Mouse (Mus musculus): ENCODE measurements around the gene Calhm4.
"Not testable (repeated sequence)": the region's sequence is repeated elsewhere in the genome, so short reads cannot be mapped to it uniquely, and the experiment has no call there.

The Calhm4 gene

GRCm38 (mm10) chr10:34044210-34044609, at the start of gene Calhm4:
TSS of gene Calhm4 (minus strand) at chr10:34044310.
- no peak for DNase-seq (ENCODE audit: low spot score)

GRCm38 (mm10) chr10:34091888-34092287, 47.8 kb upstream of the Calhm4 start:
- peak; percentile 37 for DNase-seq (ENCODE audit: low spot score)

DNA sequence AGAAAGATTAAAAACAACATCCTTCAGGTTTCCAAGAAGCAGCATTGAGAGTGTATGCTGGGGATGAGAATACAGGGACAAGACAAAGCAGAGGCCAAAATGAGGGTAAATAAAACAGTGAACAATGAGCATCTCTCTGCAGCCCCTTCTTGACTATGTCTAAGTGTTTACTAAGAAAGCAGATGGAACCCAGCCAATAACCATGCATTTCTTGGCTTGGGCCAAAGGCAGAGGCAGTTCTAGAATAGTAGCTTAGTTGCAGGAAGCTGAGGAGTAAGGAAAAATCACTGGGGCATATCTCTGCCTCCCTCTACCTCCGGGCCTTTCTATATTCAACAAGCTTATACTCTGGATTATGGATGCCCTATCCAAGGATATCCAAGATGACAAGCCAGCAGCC, 46.4 kb upstream of the Calhm4 start:
- DNase-seq (ENCODE audit: low spot score) = no peak

DNA sequence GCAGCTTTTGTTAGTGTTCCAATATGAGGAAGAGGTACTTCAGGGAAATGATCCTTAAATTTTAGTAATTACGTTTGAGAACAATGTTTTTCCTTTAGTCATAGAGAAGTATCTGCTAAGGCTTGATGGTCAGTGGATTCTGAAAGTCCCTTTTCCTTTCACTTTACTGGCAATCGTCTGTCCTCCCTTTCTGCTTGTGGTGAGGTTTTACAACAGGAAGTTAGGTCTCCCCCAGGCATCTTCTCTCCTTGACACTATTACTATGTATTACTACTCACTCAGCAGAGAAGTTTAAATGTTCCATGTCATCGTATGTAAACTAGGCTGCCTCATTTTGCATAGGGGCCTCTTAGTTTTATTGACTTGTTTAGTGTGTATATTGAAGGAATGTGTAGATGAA, 45.4 kb upstream of the Calhm4 start:
- no peak for DNase-seq (ENCODE audit: low spot score)

DNA sequence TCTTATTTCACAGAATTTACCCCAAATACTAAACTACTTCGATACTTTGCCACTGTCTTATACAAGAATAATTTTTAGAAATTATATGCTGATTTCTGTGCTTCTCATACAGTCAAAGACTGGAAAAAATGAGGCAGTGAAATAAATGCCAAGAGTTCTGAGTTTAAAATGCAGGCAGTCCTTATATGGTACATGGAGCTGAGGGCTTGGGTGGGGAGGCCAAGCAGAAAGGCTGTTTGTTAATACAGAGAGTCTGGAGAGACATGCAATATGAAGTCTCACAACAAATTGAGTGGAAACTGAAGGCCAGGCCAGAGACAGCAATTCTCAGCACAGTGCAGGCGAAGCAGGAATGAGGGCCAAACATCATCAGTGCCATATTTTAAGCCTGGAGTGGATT, 44.4 kb upstream of the Calhm4 start:
- no peak for DNase-seq (ENCODE audit: low spot score)

DNA sequence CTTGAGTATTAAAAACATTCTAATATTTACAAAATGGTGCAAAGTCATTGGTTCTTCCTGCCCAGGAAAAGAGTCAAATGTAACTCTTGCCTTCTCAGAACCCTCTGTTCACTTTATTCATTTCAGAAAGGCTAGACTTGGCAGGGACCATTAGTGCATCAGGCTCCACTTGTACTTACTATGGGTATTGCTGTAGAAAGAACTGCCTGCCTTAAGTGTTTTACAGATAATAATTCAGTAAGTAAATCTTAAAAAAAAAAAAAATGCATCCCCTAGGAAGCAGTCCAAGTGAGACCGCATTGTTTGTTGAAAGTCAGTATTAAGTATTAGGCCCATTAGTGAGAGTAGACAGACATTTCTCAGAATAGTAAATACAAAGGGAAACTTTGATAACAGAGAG, 42.4 kb upstream of the Calhm4 start:
- DNase-seq (ENCODE audit: low spot score) = no peak

DNA sequence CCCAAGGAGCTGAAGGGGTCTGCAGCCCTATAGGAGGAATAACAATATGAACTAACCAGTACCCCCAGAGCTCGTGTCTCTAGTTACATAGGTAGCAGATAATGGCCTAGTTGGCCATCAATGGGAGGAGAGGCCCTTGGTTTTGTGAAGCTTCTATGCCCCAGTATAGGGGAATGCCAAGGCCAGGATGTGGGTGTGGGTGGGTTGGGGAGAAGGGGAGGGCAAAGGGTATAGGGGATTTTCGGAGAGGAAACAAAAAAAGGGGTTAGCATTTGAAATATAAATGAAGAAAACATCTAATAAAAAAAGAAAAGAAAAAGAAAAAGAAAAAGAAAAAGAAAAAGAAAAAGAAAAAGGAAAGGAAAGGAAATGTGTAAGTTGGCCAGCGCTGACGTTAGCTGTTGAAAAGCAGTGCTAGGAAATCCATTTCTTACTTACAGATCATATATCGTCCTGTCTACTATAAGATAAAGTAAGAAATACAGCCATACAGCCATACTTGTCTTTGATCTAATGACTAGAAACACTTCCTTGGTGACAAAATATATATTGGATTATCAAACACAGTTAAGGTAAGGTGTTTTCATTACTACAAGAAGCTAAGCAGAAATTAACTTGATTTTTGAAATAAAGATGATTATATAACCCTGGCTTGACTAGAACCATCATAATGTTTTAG, 30.6 kb upstream of the Calhm4 start:
- DNase-seq (ENCODE audit: low spot score) = no peak

DNA sequence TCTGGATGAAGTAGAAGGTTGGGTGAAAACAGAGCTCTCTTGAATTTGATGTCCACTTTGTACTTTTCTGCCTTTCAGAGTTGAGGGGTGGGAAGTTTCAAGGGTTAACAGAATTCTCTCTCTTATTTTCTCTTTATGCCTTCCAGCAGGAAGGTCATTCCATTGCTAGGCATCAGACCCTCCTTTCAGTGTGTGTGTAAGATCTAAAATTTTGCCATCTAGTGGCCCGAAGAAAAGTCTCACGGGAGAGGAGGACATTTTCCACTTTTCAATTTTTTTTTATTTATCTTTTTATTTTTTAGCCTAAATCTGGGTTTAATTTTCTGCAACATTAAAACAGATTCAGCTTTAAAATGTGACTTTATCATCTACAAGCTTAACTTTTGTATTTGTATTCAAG, 27.5 kb upstream of the Calhm4 start:
- no peak for DNase-seq (ENCODE audit: low spot score)

DNA sequence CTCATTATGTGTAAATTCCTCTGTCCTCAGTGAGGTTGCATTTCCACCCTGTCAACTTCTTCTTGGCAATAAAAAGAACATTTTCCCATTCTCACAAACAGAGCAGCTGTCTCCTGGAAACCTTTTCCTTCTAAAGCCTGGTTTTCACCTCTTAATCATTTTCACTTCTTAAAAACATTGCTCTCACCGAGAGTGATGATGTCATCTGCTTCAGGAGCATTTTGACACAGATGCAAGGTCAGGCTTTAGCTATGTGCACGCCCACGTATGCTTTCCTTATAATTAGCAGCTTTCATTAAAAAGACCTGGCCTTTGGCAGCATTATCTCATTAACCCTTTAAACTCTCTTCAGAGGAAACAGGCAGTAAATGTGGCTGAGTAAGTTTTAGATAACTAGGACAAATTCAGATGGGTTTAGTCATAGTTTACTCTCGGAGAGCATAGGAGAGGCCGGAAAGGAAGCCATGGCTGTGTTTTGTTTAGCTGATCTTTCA, 26.9 kb upstream of the Calhm4 start:
- no peak for DNase-seq (ENCODE audit: low spot score)

GRCm38 (mm10) chr10:34069606-34070005, 25.5 kb upstream of the Calhm4 start:
- DNase-seq (ENCODE audit: low spot score) = no peak

DNA sequence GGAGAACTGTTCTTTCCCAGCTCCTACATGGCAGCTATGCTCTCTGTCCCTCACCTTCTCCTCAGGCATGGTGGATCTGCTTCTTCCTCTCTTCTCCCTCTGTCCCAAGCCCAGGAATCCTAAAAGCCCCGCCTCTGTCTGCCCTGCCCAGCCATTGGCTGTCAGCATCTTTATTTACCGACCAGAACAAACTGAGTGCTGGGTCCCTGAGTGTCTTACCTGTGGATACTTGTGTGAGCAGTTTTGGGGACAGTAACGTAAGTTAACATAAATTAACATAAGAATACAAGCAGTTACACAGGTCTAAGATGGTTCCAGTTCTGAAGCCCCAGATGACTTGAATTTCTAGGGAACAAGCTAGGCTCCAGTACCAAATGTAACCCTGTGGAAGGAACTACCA, 22.5 kb upstream of the Calhm4 start:
- DNase-seq (ENCODE audit: low spot score) = no peak

GRCm38 (mm10) chr10:34053987-34054386, 9.9 kb upstream of the Calhm4 start:
- no peak for DNase-seq (ENCODE audit: low spot score)

GRCm38 (mm10) chr10:34037401-34037800, 6.7 kb downstream of the Calhm4 start, which contains the start of gene Trappc3l:
TSS of gene Trappc3l (plus strand) at chr10:34037597.
- no peak for DNase-seq (ENCODE audit: low spot score)

DNA sequence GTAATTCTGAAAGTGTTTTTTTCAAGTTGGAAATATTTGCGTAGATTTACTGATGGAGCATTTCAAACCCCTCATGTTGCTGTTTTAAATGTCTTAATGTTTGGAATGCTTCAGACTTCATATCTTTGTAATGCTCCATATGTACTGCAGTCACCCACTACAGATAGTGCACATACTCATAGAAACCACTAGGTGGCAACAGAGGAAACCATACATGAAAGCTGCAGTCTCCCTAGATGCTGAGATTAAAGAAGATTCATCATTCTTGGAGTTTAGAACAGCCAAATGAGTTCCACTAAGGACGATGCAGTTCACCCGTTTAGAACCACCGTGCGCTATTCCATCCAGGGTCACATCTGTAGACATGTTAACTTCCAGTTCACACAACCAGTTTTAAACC, 7.5 kb downstream of the Calhm4 start:
- DNase-seq (ENCODE audit: low spot score) = peak; percentile 36

DNA sequence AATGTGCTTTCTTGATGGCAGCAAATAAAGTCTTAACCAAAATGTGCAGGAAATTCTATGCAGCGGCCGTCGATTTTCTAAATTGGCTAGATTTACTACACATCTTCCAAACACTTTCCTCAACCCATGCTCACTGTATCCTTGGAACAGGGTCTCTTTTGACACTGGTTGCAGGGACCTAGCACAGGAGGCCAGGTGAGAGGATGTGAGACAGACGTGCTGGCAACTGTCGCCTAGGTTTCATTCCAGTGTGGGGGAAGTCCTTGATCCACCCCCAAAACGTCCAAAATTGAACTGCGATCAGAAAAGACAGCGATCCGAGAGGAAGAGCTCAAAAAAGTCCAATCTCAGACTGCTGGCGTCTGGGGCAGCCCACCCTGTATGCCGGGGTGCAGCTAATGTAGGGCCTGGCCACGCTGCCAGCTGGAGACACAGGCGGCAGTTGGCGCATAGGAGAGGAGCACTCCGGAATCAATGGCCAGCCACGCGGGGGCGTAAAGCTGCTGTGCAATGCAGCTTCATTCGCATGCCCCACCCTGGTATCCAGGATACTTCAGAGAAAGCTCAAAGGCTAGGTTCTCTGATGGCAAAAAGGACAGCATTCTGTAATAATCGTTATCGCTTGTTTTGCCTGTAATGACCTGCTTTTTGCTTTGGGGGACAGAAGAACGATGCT, 10.3 kb downstream of the Calhm4 start:
- no peak for DNase-seq (ENCODE audit: low spot score)

DNA sequence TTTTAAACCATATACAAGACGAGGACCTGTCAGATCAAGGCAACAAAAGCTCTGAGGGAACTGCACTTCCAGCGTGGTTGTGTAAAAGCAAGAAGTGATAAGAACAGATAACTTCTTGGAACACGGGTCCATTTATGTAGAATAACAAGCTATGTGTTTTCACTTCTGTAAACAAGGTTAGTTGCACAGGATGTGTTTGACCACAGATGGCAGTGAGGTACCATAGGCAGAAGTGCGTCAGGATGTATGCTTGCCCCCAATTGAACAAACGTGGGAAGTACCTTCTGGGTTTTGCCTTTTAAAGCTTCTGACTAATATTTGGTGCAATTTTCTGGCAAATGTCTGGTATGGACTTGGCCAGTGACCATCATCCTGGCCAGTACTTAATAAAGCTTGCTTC, 13.8 kb downstream of the Calhm4 start:
- DNase-seq (ENCODE audit: low spot score) = no peak

- peak; percentile 93 for DNase-seq (ENCODE audit: low spot score)
Measured at GRCm38 (mm10) chr10:34019302-34020075, 24.6 kb downstream of the Calhm4 start, which contains the start of gene Rwdd1. TSS of gene Rwdd1 (minus strand) at chr10:34019624.

GRCm38 (mm10) chr10:34018746-34019301, 25.3 kb downstream of the Calhm4 start:
- DNase-seq (ENCODE audit: low spot score) = no peak

DNA sequence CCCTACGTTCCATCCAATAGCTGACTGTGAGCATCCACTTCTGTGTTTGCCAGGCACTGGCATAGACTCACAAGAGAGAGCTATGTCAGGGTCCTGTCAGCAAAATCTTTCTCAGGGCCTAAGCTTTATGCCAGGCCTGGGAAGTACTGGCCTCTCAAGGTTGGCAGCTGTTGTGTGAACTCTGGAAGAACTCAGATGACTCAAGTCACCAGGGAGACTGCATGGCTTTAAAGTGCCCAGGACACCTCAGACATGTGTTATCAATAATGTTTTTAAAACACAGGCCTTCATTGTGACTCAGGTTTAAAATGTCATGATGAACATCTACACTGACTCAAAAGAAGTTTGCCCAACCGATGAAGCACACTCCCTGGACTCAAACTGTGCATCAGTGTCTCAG, 30.9 kb downstream of the Calhm4 start:
- DNase-seq (ENCODE audit: low spot score) = no peak

DNA sequence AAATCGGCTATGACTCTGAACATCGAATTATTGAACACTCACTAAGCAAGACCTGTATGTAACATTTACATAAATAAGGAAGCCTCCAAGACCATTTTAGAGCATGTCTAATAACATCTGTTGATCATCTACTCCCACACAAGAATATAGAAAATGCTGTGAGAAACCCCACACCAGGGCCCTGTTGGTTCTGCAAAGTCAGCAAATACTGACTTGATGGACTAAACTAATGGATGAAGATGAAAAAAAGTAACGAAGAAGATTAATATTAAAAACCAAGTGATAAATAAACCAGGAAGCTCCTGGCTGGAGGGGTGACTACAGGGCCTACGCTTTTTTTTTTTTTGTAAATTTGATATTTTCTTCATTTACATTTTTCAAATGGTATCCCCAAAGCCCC, 31.5 kb downstream of the Calhm4 start:
- DNase-seq (ENCODE audit: low spot score) = no peak

GRCm38 (mm10) chr10:33998397-33998796, 45.7 kb downstream of the Calhm4 start:
- no peak for DNase-seq (ENCODE audit: low spot score)

GRCm38 (mm10) chr10:33996686-33997085, 47.4 kb downstream of the Calhm4 start:
- not testable (repeated sequence) for DNase-seq (ENCODE audit: low spot score)

Data from layer of hippocampus, adult 9-10 months (tissue).